Mouse (Mus musculus): ENCODE results near the gene Caln1. TPM values are rescaled to one million over a fixed set of nuclear protein-coding genes. Genes with fewer than 3 reads are reported as not detected.

Caln1 gene
- polyA plus RNA-seq, 1 experiment from 2014 or later = 32.7 TPM

- no peaks in the 10 kb centered on the region for H3K27me3 ChIP-seq (ENCODE audit: control insufficient read depth, insufficient read depth, low read depth, low read length)
- no peaks in the 10 kb centered on the region; the same call in 1 of the 2 replicates for H3K9me3 ChIP-seq (replicated peaks; ENCODE audit: control insufficient read depth, low read length, poor library complexity, severe bottlenecking)
- no peaks in the 10 kb centered on the region for H3K36me3 ChIP-seq (ENCODE audit: control insufficient read depth, insufficient read depth, low read length)
- H3K4me3 ChIP-seq (ENCODE audit: low read depth, low read length) = no peak overlapping the region
- no peaks in the 10 kb centered on the region for H3K4me1 ChIP-seq (ENCODE audit: control insufficient read depth, insufficient read depth, low read length)
- WGBS = 98% methylated on average over 6 of the region's 6 CpGs
- no peak overlapping the region for H3K27ac ChIP-seq (ENCODE audit: low read length)
- no peak overlapping the region for H3K4me2 ChIP-seq (ENCODE audit: low read length)
- no peak overlapping the region for H3K9ac ChIP-seq (ENCODE audit: low read depth, low read length)
- ATAC-seq = no peak
These were observed 40.5 kb downstream of the Caln1 start for GRCm38 (mm10) chr5:130409706-130410105.

- Histone ChIP-seq H3K4me2 (ENCODE audit: low read length) (no peak overlapping the region), H3K9ac (ENCODE audit: low read depth, low read length) (no peak overlapping the region), H3K9me3 (replicated peaks; ENCODE audit: control insufficient read depth, low read length, poor library complexity, severe bottlenecking) (no peaks in the 10 kb centered on the region; the same call in 1 of the 2 replicates), H3K27me3 (ENCODE audit: control insufficient read depth, insufficient read depth, low read depth, low read length) (no peaks in the 10 kb centered on the region), H3K4me3 (ENCODE audit: low read depth, low read length) (no peak overlapping the region), H3K36me3 (ENCODE audit: control insufficient read depth, insufficient read depth, low read length) (no peaks in the 10 kb centered on the region), H3K4me1 (ENCODE audit: control insufficient read depth, insufficient read depth, low read length) (no peaks in the 10 kb centered on the region), H3K27ac (ENCODE audit: low read length) (no peak overlapping the region)
- 95% methylated on average over 17 of the region's 17 CpGs for WGBS
- ATAC-seq = no peak
These were observed 42.3 kb downstream of the Caln1 start for GRCm38 (mm10) chr5:130411516-130411915.

GRCm38 (mm10) chr5:130447438-130447837 lies 78.2 kb downstream of the Caln1 start:
- H3K4me1 ChIP-seq (ENCODE audit: control insufficient read depth, insufficient read depth, low read length) = peaks cover 2% of the 10 kb centered on the region; the same call in 1 of the 2 replicates
- no peaks in the 10 kb centered on the region for H3K36me3 ChIP-seq (ENCODE audit: control insufficient read depth, insufficient read depth, low read length)
- H3K27me3 ChIP-seq (ENCODE audit: control insufficient read depth, insufficient read depth, low read depth, low read length) = peaks cover 16% of the 10 kb centered on the region
- WGBS = 36% methylated on average over 6 of the region's 6 CpGs
- no peak overlapping the region for H3K4me3 ChIP-seq (ENCODE audit: low read depth, low read length)
- H3K4me2 ChIP-seq (ENCODE audit: low read length) = no peak overlapping the region
- no peak overlapping the region for H3K27ac ChIP-seq (ENCODE audit: low read length)
- no peak overlapping the region for H3K9ac ChIP-seq (ENCODE audit: low read depth, low read length)
- no peak for ATAC-seq
- no peaks in the 10 kb centered on the region for H3K9me3 ChIP-seq (replicated peaks; ENCODE audit: control insufficient read depth, low read length, poor library complexity, severe bottlenecking)

- peaks cover 16% of the 10 kb centered on the region for H3K27me3 ChIP-seq (ENCODE audit: control insufficient read depth, insufficient read depth, low read depth, low read length)
- WGBS = 1% methylated on average over 20 of the region's 20 CpGs
- peak overlapping the region; percentile 71 for H3K4me2 ChIP-seq (ENCODE audit: low read length)
- H3K4me3 ChIP-seq (ENCODE audit: low read depth, low read length) = peak overlapping the region; percentile 71
- H3K9ac ChIP-seq (ENCODE audit: low read depth, low read length) = peak overlapping the region; percentile 80
- no peaks in the 10 kb centered on the region for H3K36me3 ChIP-seq (ENCODE audit: control insufficient read depth, insufficient read depth, low read length)
- H3K4me1 ChIP-seq (ENCODE audit: control insufficient read depth, insufficient read depth, low read length) = peaks cover 2% of the 10 kb centered on the region
- H3K27ac ChIP-seq (ENCODE audit: low read length) = peak overlapping the region; percentile 72
- ATAC-seq = peak; percentile 69
- H3K9me3 ChIP-seq (replicated peaks; ENCODE audit: control insufficient read depth, low read length, poor library complexity, severe bottlenecking) = no peaks in the 10 kb centered on the region
These were observed 79.2 kb downstream of the Caln1 start for GRCm38 (mm10) chr5:130448491-130448890.

- Histone ChIP-seq H3K9ac (ENCODE audit: low read depth, low read length) (peak overlapping the region; percentile 80), H3K27me3 (ENCODE audit: control insufficient read depth, insufficient read depth, low read depth, low read length) (peaks cover 16% of the 10 kb centered on the region), H3K4me1 (ENCODE audit: control insufficient read depth, insufficient read depth, low read length) (peaks cover 2% of the 10 kb centered on the region), H3K4me2 (ENCODE audit: low read length) (peak overlapping the region; percentile 71), H3K36me3 (ENCODE audit: control insufficient read depth, insufficient read depth, low read length) (no peaks in the 10 kb centered on the region), H3K27ac (ENCODE audit: low read length) (peak overlapping the region; percentile 72), H3K9me3 (replicated peaks; ENCODE audit: control insufficient read depth, low read length, poor library complexity, severe bottlenecking) (no peaks in the 10 kb centered on the region), H3K4me3 (ENCODE audit: low read depth, low read length) (peak overlapping the region; percentile 71)
- ATAC-seq = peak; percentile 78
- WGBS = under 1% methylated on average over 66 of the region's 77 CpGs
These were observed 79.9 kb downstream of the Caln1 start for GRCm38 (mm10) chr5:130448931-130449856.

GRCm38 (mm10) chr5:130450031-130450541 lies 80.8 kb downstream of the Caln1 start:
- H3K27me3 ChIP-seq (ENCODE audit: control insufficient read depth, insufficient read depth, low read depth, low read length) = peaks cover 16% of the 10 kb centered on the region
- peak overlapping the region; percentile 71 for H3K4me3 ChIP-seq (ENCODE audit: low read depth, low read length)
- H3K4me1 ChIP-seq (ENCODE audit: control insufficient read depth, insufficient read depth, low read length) = peaks cover 2% of the 10 kb centered on the region
- H3K4me2 ChIP-seq (ENCODE audit: low read length) = peak overlapping the region; percentile 71
- no peak overlapping the region for H3K27ac ChIP-seq (ENCODE audit: low read length)
- WGBS = 6% methylated on average over 14 of the region's 14 CpGs
- peak overlapping the region; percentile 80 for H3K9ac ChIP-seq (ENCODE audit: low read depth, low read length)
- no peak for ATAC-seq
- H3K36me3 ChIP-seq (ENCODE audit: control insufficient read depth, insufficient read depth, low read length) = no peaks in the 10 kb centered on the region
- H3K9me3 ChIP-seq (replicated peaks; ENCODE audit: control insufficient read depth, low read length, poor library complexity, severe bottlenecking) = no peaks in the 10 kb centered on the region

GRCm38 (mm10) chr5:130458076-130458475 lies 88.8 kb downstream of the Caln1 start:
- Histone ChIP-seq H3K9me3 (replicated peaks; ENCODE audit: control insufficient read depth, low read length, poor library complexity, severe bottlenecking) (no peaks in the 10 kb centered on the region), H3K4me1 (ENCODE audit: control insufficient read depth, insufficient read depth, low read length) (no peaks in the 10 kb centered on the region; the same call in 1 of the 2 replicates), H3K4me3 (ENCODE audit: low read depth, low read length) (no peak overlapping the region), H3K27ac (ENCODE audit: low read length) (no peak overlapping the region), H3K36me3 (ENCODE audit: control insufficient read depth, insufficient read depth, low read length) (no peaks in the 10 kb centered on the region), H3K4me2 (ENCODE audit: low read length) (no peak overlapping the region), H3K9ac (ENCODE audit: low read depth, low read length) (no peak overlapping the region), H3K27me3 (ENCODE audit: control insufficient read depth, insufficient read depth, low read depth, low read length) (no peaks in the 10 kb centered on the region)
- 90% methylated on average over 7 of the region's 7 CpGs for WGBS
- no peak for ATAC-seq

GRCm38 (mm10) chr5:130472209-130472608 lies 103.0 kb downstream of the Caln1 start:
- no peak overlapping the region for H3K4me3 ChIP-seq (ENCODE audit: low read depth, low read length)
- H3K27ac ChIP-seq (ENCODE audit: low read length) = no peak overlapping the region
- WGBS = 85% methylated on average over 10 of the region's 10 CpGs
- H3K4me1 ChIP-seq (ENCODE audit: control insufficient read depth, insufficient read depth, low read length) = no peaks in the 10 kb centered on the region
- H3K9me3 ChIP-seq (replicated peaks; ENCODE audit: control insufficient read depth, low read length, poor library complexity, severe bottlenecking) = no peaks in the 10 kb centered on the region
- no peak overlapping the region for H3K9ac ChIP-seq (ENCODE audit: low read depth, low read length)
- no peaks in the 10 kb centered on the region for H3K27me3 ChIP-seq (ENCODE audit: control insufficient read depth, insufficient read depth, low read depth, low read length)
- H3K4me2 ChIP-seq (ENCODE audit: low read length) = no peak overlapping the region
- ATAC-seq = no peak
- no peaks in the 10 kb centered on the region for H3K36me3 ChIP-seq (ENCODE audit: control insufficient read depth, insufficient read depth, low read length)

GRCm38 (mm10) chr5:130474876-130475275 lies 105.6 kb downstream of the Caln1 start:
- Histone ChIP-seq H3K4me3 (ENCODE audit: low read depth, low read length) (no peak overlapping the region), H3K9me3 (replicated peaks; ENCODE audit: control insufficient read depth, low read length, poor library complexity, severe bottlenecking) (no peaks in the 10 kb centered on the region), H3K9ac (ENCODE audit: low read depth, low read length) (no peak overlapping the region), H3K27ac (ENCODE audit: low read length) (no peak overlapping the region), H3K4me1 (ENCODE audit: control insufficient read depth, insufficient read depth, low read length) (no peaks in the 10 kb centered on the region), H3K27me3 (ENCODE audit: control insufficient read depth, insufficient read depth, low read depth, low read length) (no peaks in the 10 kb centered on the region), H3K36me3 (ENCODE audit: control insufficient read depth, insufficient read depth, low read length) (no peaks in the 10 kb centered on the region), H3K4me2 (ENCODE audit: low read length) (no peak overlapping the region)
- no peak for ATAC-seq
- WGBS = 91% methylated on average over 6 of the region's 6 CpGs
